Mouse (Mus musculus) forebrain, embryonic 16.5 days (tissue): ENCODE data around the gene Por. TPM values are rescaled to one million over a fixed set of nuclear protein-coding genes. Genes with fewer than 3 reads are reported as not detected.

ENCODE experiments used
- ATAC-seq: fragments of 200-750 bp; cut with Nextera tagmentation; 2 replicates; pipeline ENCODE4 v1.8.0; 2017; ENCODE audit warnings: mild to moderate bottlenecking, moderate library complexity
- H3K27ac ChIP-seq: fragments of 300-500 bp; sonication (generic); 2 replicates; pipeline ENCODE4 v1.5.1; 2014; ENCODE audit warnings: low read length, control low read depth
- H3K27me3 ChIP-seq: fragments of 300-500 bp; sonication (generic); replicated peaks from 2 replicates; pipeline ENCODE4 v1.6.1; 2014; ENCODE audit warnings: low read length; ENCODE audit not compliant: control insufficient read depth, insufficient read depth
- H3K36me3 ChIP-seq: fragments of 300-500 bp; sonication (generic); 2 replicates; pipeline ENCODE4 v1.6.1; 2014; ENCODE audit not compliant: control insufficient read depth, insufficient read depth
- H3K4me1 ChIP-seq: fragments of 300-500 bp; sonication (generic); replicated peaks from 2 replicates; pipeline ENCODE4 v1.6.1; 2014; ENCODE audit warnings: low read length; ENCODE audit not compliant: control insufficient read depth, insufficient read depth
- H3K4me2 ChIP-seq: fragments of 300-500 bp; sonication (generic); 2 replicates; pipeline ENCODE4 v1.6.1; 2014; ENCODE audit warnings: mild to moderate bottlenecking, low read length, control low read depth
- H3K4me3 ChIP-seq: fragments of 300-500 bp; sonication (generic); replicated peaks from 2 replicates; pipeline ENCODE4 v1.5.1; 2014; ENCODE audit warnings: mild to moderate bottlenecking, low read length, control low read depth
- H3K9ac ChIP-seq: fragments of 300-500 bp; sonication (generic); replicated peaks from 2 replicates; pipeline ENCODE4 v1.6.1; 2014; ENCODE audit warnings: low read depth, low read length, control low read depth
- H3K9me3 ChIP-seq: fragments of 300-500 bp; sonication (generic); 2 replicates; pipeline ENCODE4 v1.6.1; 2016; ENCODE audit warnings: low read length; ENCODE audit not compliant: control insufficient read depth
- WGBS: fragments of 180-500 bp; shearing (Covaris S2); extraction: QIAGEN DNeasy Blood & Tissue Kit; methylation state at CpG from one replicate; pipeline ENCODE4 v1.1.7; 2014; 5-methylcytosine and 5-hydroxymethylcytosine counted together
- polyA plus RNA-seq: library from polyadenylated mRNA; unstranded; fragments of >200 nt; fragmentation: Nextera tagmentation; extraction: Ambion mirVana; gene quantifications from 2 replicates; pipeline ENCODE4 v1.2.1, GENCODE M21; 2015

Gene Por
- polyA plus RNA-seq, 1 experiment from 2014 or later, result 121 TPM

GRCm38 (mm10) chr5:135703431-135703830 is 33.6 kb downstream of the Por start:
- Histone ChIP-seq H3K27ac (no peak overlapping the region), H3K9ac (no peak overlapping the region), H3K4me3 (no peak overlapping the region), H3K4me2 (no peak overlapping the region), H3K27me3 (no peaks in the 10 kb centered on the region), H3K9me3 (no peaks in the 10 kb centered on the region), H3K36me3 (peaks cover 2% of the 10 kb centered on the region; the same call in 1 of the 2 replicates), H3K4me1 (no peaks in the 10 kb centered on the region)
- no peak for ATAC-seq
- WGBS, result 96% methylated on average over 7 of the region's 7 CpGs

DNA sequence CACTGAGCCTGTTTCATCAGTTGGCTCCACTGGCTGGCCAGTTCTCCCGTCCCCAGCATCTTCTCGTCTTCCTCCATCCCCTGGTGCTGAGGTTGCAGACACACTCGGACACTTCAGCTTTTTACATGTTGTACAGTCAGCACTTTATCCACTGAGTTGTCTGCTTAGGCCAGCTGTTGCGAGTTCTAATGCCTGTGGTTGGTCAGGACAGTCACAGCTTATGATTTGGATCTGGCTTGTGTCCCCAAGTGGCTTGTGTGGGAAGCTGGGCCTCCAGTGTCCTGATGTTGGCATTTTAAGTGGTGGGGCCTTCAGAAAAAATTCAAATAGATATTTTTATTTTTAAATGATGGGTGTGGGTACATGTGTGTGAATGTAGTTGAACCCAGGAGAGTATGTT is 35.5 kb downstream of the Por start:
- Histone ChIP-seq H3K9ac (no peak overlapping the region), H3K4me2 (no peak overlapping the region), H3K36me3 (peaks cover 5% of the 10 kb centered on the region), H3K4me1 (no peaks in the 10 kb centered on the region), H3K27me3 (no peaks in the 10 kb centered on the region), H3K4me3 (no peak overlapping the region), H3K9me3 (no peaks in the 10 kb centered on the region), H3K27ac (no peak overlapping the region)
- 94% methylated on average over 4 of the region's 4 CpGs for WGBS
- no peak for ATAC-seq

- H3K27ac ChIP-seq, result no peak overlapping the region
- H3K27me3 ChIP-seq, result no peaks in the 10 kb centered on the region
- peaks cover 7% of the 10 kb centered on the region for H3K36me3 ChIP-seq
- 95% methylated on average over 13 of the region's 13 CpGs for WGBS
- H3K9me3 ChIP-seq, result no peaks in the 10 kb centered on the region
- no peak overlapping the region for H3K9ac ChIP-seq
- no peak for ATAC-seq
- no peak overlapping the region for H3K4me3 ChIP-seq
- H3K4me2 ChIP-seq, result no peak overlapping the region
- no peaks in the 10 kb centered on the region for H3K4me1 ChIP-seq
Observed at GRCm38 (mm10) chr5:135707039-135707438, 37.2 kb downstream of the Por start.

GRCm38 (mm10) chr5:135707855-135708254 is 38.0 kb downstream of the Por start:
- Histone ChIP-seq H3K4me3 (no peak overlapping the region), H3K4me1 (no peaks in the 10 kb centered on the region), H3K27me3 (no peaks in the 10 kb centered on the region), H3K9me3 (no peaks in the 10 kb centered on the region), H3K9ac (no peak overlapping the region), H3K27ac (no peak overlapping the region), H3K4me2 (no peak overlapping the region), H3K36me3 (peaks cover 7% of the 10 kb centered on the region)
- ATAC-seq, result no peak
- 76% methylated on average over 1 of the region's 1 CpGs for WGBS

DNA sequence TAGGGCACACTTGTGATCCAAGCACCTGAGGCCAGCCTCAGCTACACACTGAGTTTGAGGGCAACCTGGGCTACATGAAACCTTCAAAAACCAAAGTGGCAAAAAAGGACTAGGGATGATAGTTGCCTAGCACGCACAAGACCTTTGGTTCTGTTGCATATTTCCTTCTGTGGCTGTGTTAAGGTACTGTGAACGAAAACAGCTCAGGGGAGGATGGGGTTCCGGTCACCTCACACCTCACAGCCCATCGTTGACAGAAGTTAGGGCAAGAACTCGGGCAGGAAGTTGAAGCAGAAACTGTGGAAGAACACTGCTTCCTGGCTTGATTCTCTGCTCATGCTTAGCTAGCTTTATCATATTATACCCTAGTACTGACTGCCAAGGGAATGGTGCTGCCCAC is 39.9 kb downstream of the Por start:
- Histone ChIP-seq H3K9ac (no peak overlapping the region), H3K36me3 (peaks cover 7% of the 10 kb centered on the region), H3K27me3 (no peaks in the 10 kb centered on the region), H3K4me2 (no peak overlapping the region), H3K4me3 (no peak overlapping the region), H3K4me1 (no peaks in the 10 kb centered on the region), H3K9me3 (no peaks in the 10 kb centered on the region), H3K27ac (no peak overlapping the region)
- 94% methylated on average over 5 of the region's 5 CpGs for WGBS
- ATAC-seq, result no peak

GRCm38 (mm10) chr5:135710599-135711214 is 40.9 kb downstream of the Por start:
- Histone ChIP-seq H3K9ac (no peak overlapping the region), H3K9me3 (no peaks in the 10 kb centered on the region), H3K36me3 (peaks cover 7% of the 10 kb centered on the region), H3K27me3 (no peaks in the 10 kb centered on the region), H3K4me3 (no peak overlapping the region), H3K27ac (no peak overlapping the region), H3K4me1 (no peaks in the 10 kb centered on the region), H3K4me2 (no peak overlapping the region)
- 91% methylated on average over 7 of the region's 7 CpGs for WGBS
- no peak for ATAC-seq

GRCm38 (mm10) chr5:135711582-135712355 is 41.9 kb downstream of the Por start:
- Histone ChIP-seq H3K27me3 (no peaks in the 10 kb centered on the region), H3K4me3 (no peak overlapping the region), H3K4me1 (no peaks in the 10 kb centered on the region), H3K36me3 (peaks cover 13% of the 10 kb centered on the region), H3K4me2 (no peak overlapping the region), H3K9ac (no peak overlapping the region), H3K9me3 (no peaks in the 10 kb centered on the region), H3K27ac (no peak overlapping the region)
- ATAC-seq, result no peak
- WGBS, result 96% methylated on average over 13 of the region's 13 CpGs

- no peak overlapping the region for H3K9ac ChIP-seq
Observed at GRCm38 (mm10) chr5:135712803-135713202, 43.0 kb downstream of the Por start.

DNA sequence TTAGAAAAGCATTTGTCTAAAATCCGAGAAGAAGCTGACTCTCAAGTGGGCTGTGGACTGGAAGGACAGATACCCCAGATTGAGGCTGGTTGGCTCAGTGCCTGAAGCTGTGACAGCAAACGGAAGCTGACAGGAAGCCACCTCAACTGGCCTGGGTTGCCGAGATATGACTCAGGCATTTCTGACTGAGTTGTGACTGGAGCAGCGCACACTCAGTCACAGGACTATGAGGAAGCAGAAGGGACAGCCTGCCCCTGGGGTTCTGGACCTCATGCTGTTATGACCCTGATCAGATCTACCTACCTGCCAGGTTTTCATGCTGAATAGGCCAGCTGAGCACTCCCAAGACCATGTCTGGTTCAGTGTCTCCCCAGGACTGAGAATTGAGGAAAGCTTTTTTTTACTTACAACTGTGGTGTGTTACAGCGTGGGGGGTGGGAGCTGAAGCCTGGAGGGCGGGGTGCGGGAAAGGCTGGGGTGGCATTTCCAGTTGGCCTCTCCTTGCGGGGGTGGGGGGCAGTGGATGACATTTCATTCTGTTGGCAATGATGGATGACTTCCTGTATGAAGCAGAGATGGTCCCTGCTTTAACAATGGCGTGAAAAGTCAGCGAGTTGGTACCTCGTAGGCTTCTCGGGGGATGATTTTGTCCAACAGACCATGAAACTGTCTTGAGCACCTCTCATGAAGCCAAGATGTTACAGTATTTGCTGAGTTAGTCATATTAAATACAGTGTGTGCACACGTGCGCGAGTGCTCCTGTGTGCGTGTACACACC is 43.8 kb downstream of the Por start:
- H3K9ac ChIP-seq, result no peak overlapping the region
- no peak overlapping the region for H3K4me3 ChIP-seq
- peaks cover 14% of the 10 kb centered on the region for H3K36me3 ChIP-seq
- H3K9me3 ChIP-seq, result no peaks in the 10 kb centered on the region
- ATAC-seq, result no peak
- H3K27ac ChIP-seq, result no peak overlapping the region
- no peak overlapping the region for H3K4me2 ChIP-seq
- 84% methylated on average over 16 of the region's 16 CpGs for whole genome bisulfite sequencing
- no peaks in the 10 kb centered on the region for H3K27me3 ChIP-seq
- no peaks in the 10 kb centered on the region for H3K4me1 ChIP-seq

More at GRCm38 (mm10) chr5:135712803-135713202, 43.0 kb downstream of the Por start:
- no peak overlapping the region for H3K4me2 ChIP-seq
- H3K4me1 ChIP-seq, result no peaks in the 10 kb centered on the region
- H3K27me3 ChIP-seq, result no peaks in the 10 kb centered on the region
- no peak for ATAC-seq
- peaks cover 13% of the 10 kb centered on the region for H3K36me3 ChIP-seq
- WGBS, result 80% methylated on average over 4 of the region's 4 CpGs
- H3K27ac ChIP-seq, result no peak overlapping the region
- H3K9me3 ChIP-seq, result no peaks in the 10 kb centered on the region
- no peak overlapping the region for H3K4me3 ChIP-seq
